Mouse (Mus musculus) lung, postnatal 36 days (tissue): ENCODE measurements around the gene Lhfpl2.
A peak's percentile ranks its signal among the peaks of the same experiment; 100 is the strongest.
"Not testable (repeated sequence)": the region's sequence is repeated elsewhere in the genome, so short reads cannot be mapped to it uniquely, and the experiment has no call there.

Experiments used
- DNase-seq: peaks from one replicate; pipeline ENCODE4 v3.0.0; 2022; ENCODE audit warnings: mixed read lengths

Gene Lhfpl2

GRCm38 (mm10) chr13:94057563-94058560 is at the start of gene Lhfpl2:
Gene Lhfpl2, plus strand, starts transcription at chr13:94057796.
- peak; percentile 21 for DNase-seq

GRCm38 (mm10) chr13:94011996-94012575 is 45.5 kb upstream of the Lhfpl2 start:
- no peak for DNase-seq

- DNase-seq = no peak
These were observed 43.6 kb upstream of the Lhfpl2 start for GRCm38 (mm10) chr13:94013986-94014385.

GRCm38 (mm10) chr13:94024575-94024974 is 33.0 kb upstream of the Lhfpl2 start:
- not testable (repeated sequence) for DNase-seq

- no peak for DNase-seq
These were observed 28.4 kb upstream of the Lhfpl2 start for GRCm38 (mm10) chr13:94029147-94029546.

GRCm38 (mm10) chr13:94030551-94030950 is 27.0 kb upstream of the Lhfpl2 start:
- no peak for DNase-seq

- DNase-seq = peak; percentile 30
These were observed 20.1 kb upstream of the Lhfpl2 start for GRCm38 (mm10) chr13:94037313-94038051.

- DNase-seq = no peak
These were observed 19.6 kb upstream of the Lhfpl2 start for GRCm38 (mm10) chr13:94038052-94038340.

- DNase-seq = peak; percentile 57
These were observed 7.6 kb upstream of the Lhfpl2 start for GRCm38 (mm10) chr13:94050036-94050435.

- DNase-seq = no peak
These were observed 6.8 kb upstream of the Lhfpl2 start for GRCm38 (mm10) chr13:94050782-94051181.

GRCm38 (mm10) chr13:94057036-94057562 is 497 bp upstream of the Lhfpl2 start:
- DNase-seq = no peak

GRCm38 (mm10) chr13:94058642-94059222 is 1.1 kb downstream of the Lhfpl2 start:
- no peak for DNase-seq

- DNase-seq = no peak
These were observed 1.8 kb downstream of the Lhfpl2 start for GRCm38 (mm10) chr13:94059373-94059772.

- DNase-seq = peak; percentile 64
These were observed 2.2 kb downstream of the Lhfpl2 start for GRCm38 (mm10) chr13:94059778-94060177.

GRCm38 (mm10) chr13:94060461-94060860 is 2.9 kb downstream of the Lhfpl2 start:
- DNase-seq = no peak

- DNase-seq = no peak
These were observed 3.8 kb downstream of the Lhfpl2 start for GRCm38 (mm10) chr13:94061256-94061877.

- DNase-seq = peak; percentile 46
These were observed 4.9 kb downstream of the Lhfpl2 start for GRCm38 (mm10) chr13:94062349-94063111.

GRCm38 (mm10) chr13:94063156-94063555 is 5.6 kb downstream of the Lhfpl2 start:
- peak; percentile 30 for DNase-seq

GRCm38 (mm10) chr13:94064571-94064970 is 7.0 kb downstream of the Lhfpl2 start:
- peak; percentile 67 for DNase-seq

- DNase-seq = no peak
These were observed 7.9 kb downstream of the Lhfpl2 start for GRCm38 (mm10) chr13:94065276-94066050.
